Mouse (Mus musculus) myocyte (in vitro differentiated cells): ENCODE data around the gene Tmem82. TPM values are rescaled to one million over a fixed set of nuclear protein-coding genes. Genes with fewer than 3 reads are reported as not detected.

Experiments used
- polyA plus RNA-seq: library from polyadenylated mRNA; unstranded; fragments of >200 nt; fragmentation: generic; extraction: Trizol; gene quantifications from one replicate; pipeline ENCODE4 v1.2.1, GENCODE M21; 2012; ENCODE audit warnings: missing spikeins

Tmem82 gene
- polyA plus RNA-seq, 1 experiment = 0.02 TPM

Other genes with a start within 250 kb of the Tmem82 start
- 0.85 TPM for gene Clcnka, start 219.9 kb downstream of the Tmem82 start, polyA plus RNA-seq
- 0.23 TPM for gene Clcnkb, start 202.6 kb downstream of the Tmem82 start, polyA plus RNA-seq
- 31.1 TPM for gene Hspb7, start 197.9 kb downstream of the Tmem82 start, polyA plus RNA-seq
- gene Srarp, start 182.5 kb downstream of the Tmem82 start, polyA plus RNA-seq = not detected
- gene Zbtb17, start 174.0 kb downstream of the Tmem82 start, polyA plus RNA-seq = 30.1 TPM
- gene Spen, start 80.0 kb downstream of the Tmem82 start, polyA plus RNA-seq = 11.7 TPM
- gene Fblim1, start 12.5 kb downstream of the Tmem82 start, polyA plus RNA-seq = 29.5 TPM
- gene Slc25a34, start 5.2 kb upstream of the Tmem82 start, polyA plus RNA-seq = 0.12 TPM
- gene Plekhm2, start 46.3 kb upstream of the Tmem82 start, polyA plus RNA-seq = 20.4 TPM
- 5.8 TPM for gene Rsc1a1, start 67.0 kb upstream of the Tmem82 start, polyA plus RNA-seq
- gene Ddi2, start 104.8 kb upstream of the Tmem82 start, polyA plus RNA-seq = 10.6 TPM
- 0.72 TPM for gene Agmat, start 128.0 kb upstream of the Tmem82 start, polyA plus RNA-seq
- 9.5 TPM for gene Dnajc16, start 172.3 kb upstream of the Tmem82 start, polyA plus RNA-seq
- 15.2 TPM for gene Casp9, start 175.0 kb upstream of the Tmem82 start, polyA plus RNA-seq
- gene Cela2a, start 207.5 kb upstream of the Tmem82 start, polyA plus RNA-seq = not detected
- not detected for gene Ctrc, start 227.7 kb upstream of the Tmem82 start, polyA plus RNA-seq